Mouse (Mus musculus) intestine, embryonic 16.5 days (tissue): ENCODE data around the gene Arap1. TPM values are rescaled to one million over a fixed set of nuclear protein-coding genes. Genes with fewer than 3 reads are reported as not detected.

Experiments used
- ATAC-seq: fragments of 200-750 bp; cut with Nextera tagmentation; 2 replicates; pipeline ENCODE4 v1.8.0; 2017; ENCODE audit warnings: moderate TSS enrichment, moderate library complexity
- H3K27ac ChIP-seq: fragments of 300-500 bp; sonication (generic); 2 replicates; pipeline ENCODE4 v1.5.1; 2014; ENCODE audit warnings: mild to moderate bottlenecking, low read length
- H3K27me3 ChIP-seq: fragments of 300-500 bp; sonication (generic); replicated peaks from 2 replicates; pipeline ENCODE4 v1.6.1; 2014; ENCODE audit warnings: low read length, control low read depth, mixed read lengths; ENCODE audit not compliant: control insufficient read depth, insufficient read depth
- H3K36me3 ChIP-seq: fragments of 300-500 bp; sonication (generic); 2 replicates; pipeline ENCODE4 v1.6.1; 2014; ENCODE audit warnings: low read length, control low read depth; ENCODE audit not compliant: control insufficient read depth, insufficient read depth
- H3K4me1 ChIP-seq: fragments of 300-500 bp; sonication (generic); 2 replicates; pipeline ENCODE4 v1.6.1; 2014; ENCODE audit warnings: low read length, control low read depth, mixed read lengths; ENCODE audit not compliant: control insufficient read depth, insufficient read depth
- H3K4me2 ChIP-seq: fragments of 300-500 bp; sonication (generic); 2 replicates; pipeline ENCODE4 v1.6.1; 2014; ENCODE audit warnings: low read depth, low read length, control low read depth
- H3K4me3 ChIP-seq: fragments of 300-500 bp; sonication (generic); 2 replicates; pipeline ENCODE4 v1.5.1; 2014; ENCODE audit warnings: mild to moderate bottlenecking, low read length
- H3K9ac ChIP-seq: fragments of 300-500 bp; sonication (generic); 2 replicates; pipeline ENCODE4 v1.6.1; 2014; ENCODE audit warnings: low read depth, low read length
- H3K9me3 ChIP-seq: fragments of 300-500 bp; sonication (generic); 2 replicates; pipeline ENCODE4 v1.6.1; 2016; ENCODE audit warnings: low read length, control low read depth; ENCODE audit not compliant: control insufficient read depth
- WGBS: fragments of 180-500 bp; shearing (Covaris S2); extraction: QIAGEN DNeasy Blood & Tissue Kit; methylation state at CpG from one replicate; pipeline ENCODE4 v1.1.7; 2014; 5-methylcytosine and 5-hydroxymethylcytosine counted together
- polyA plus RNA-seq: library from polyadenylated mRNA; unstranded; fragments of >200 nt; fragmentation: Nextera tagmentation; extraction: Ambion mirVana; gene quantifications from 2 replicates; pipeline ENCODE4 v1.2.1, GENCODE M21; 2015

Arap1 gene
- polyA plus RNA-seq = 60.9 and 61.8 TPM in 2 replicates

- WGBS = under 1% methylated on average over 35 of the region's 35 CpGs
- peak within 1 kb of the TSS; percentile 55; the same call in 1 of the 2 replicates for H3K27ac ChIP-seq
- H3K36me3 ChIP-seq = peaks cover 13% of the 10 kb centered on the region; the same call in 1 of the 2 replicates
- H3K9me3 ChIP-seq = no peaks in the 10 kb centered on the region
- peaks cover 20% of the 10 kb centered on the region for H3K4me1 ChIP-seq
- H3K4me2 ChIP-seq = peak within 1 kb of the TSS; percentile 89
- ATAC-seq = peak; percentile 90
- peak within 1 kb of the TSS; percentile 64 for H3K4me3 ChIP-seq
- no peaks in the 10 kb centered on the region for H3K27me3 ChIP-seq
- peak within 1 kb of the TSS; percentile 72 for H3K9ac ChIP-seq
Observed at GRCm38 (mm10) chr7:101347767-101348270, at the start of gene Arap1. TSS of gene Arap1 (plus strand) at chr7:101348067.

GRCm38 (mm10) chr7:101298375-101298774 is 49.5 kb upstream of the Arap1 start:
- Histone ChIP-seq H3K27ac (no peak overlapping the region), H3K4me1 (peaks cover 32% of the 10 kb centered on the region), H3K9me3 (no peaks in the 10 kb centered on the region), H3K4me3 (no peak overlapping the region), H3K27me3 (no peaks in the 10 kb centered on the region), H3K4me2 (no peak overlapping the region), H3K9ac (no peak overlapping the region), H3K36me3 (no peaks in the 10 kb centered on the region; the same call in 1 of the 2 replicates)
- ATAC-seq = no peak
- 79% methylated on average over 3 of the region's 3 CpGs for WGBS

GRCm38 (mm10) chr7:101301361-101301880 is 46.4 kb upstream of the Arap1 start:
- Histone ChIP-seq H3K27me3 (no peaks in the 10 kb centered on the region), H3K27ac (peak overlapping the region; percentile 55), H3K36me3 (no peaks in the 10 kb centered on the region), H3K4me3 (peak overlapping the region; percentile 77), H3K9me3 (no peaks in the 10 kb centered on the region), H3K4me2 (peak overlapping the region; percentile 75), H3K9ac (peak overlapping the region; percentile 79), H3K4me1 (peaks cover 28% of the 10 kb centered on the region)
- under 1% methylated on average over 30 of the region's 30 CpGs for WGBS
- peak; percentile 44 for ATAC-seq

- Histone ChIP-seq H3K4me1 (peaks cover 22% of the 10 kb centered on the region), H3K36me3 (no peaks in the 10 kb centered on the region), H3K27me3 (no peaks in the 10 kb centered on the region), H3K4me3 (peak within 1 kb of the TSS; percentile 77), H3K27ac (peak within 1 kb of the TSS; percentile 55), H3K4me2 (peak within 1 kb of the TSS; percentile 75), H3K9me3 (no peaks in the 10 kb centered on the region), H3K9ac (peak within 1 kb of the TSS; percentile 79)
- under 1% methylated on average over 38 of the region's 39 CpGs for WGBS
- ATAC-seq = peak; percentile 95
Observed at GRCm38 (mm10) chr7:101301881-101302456, 45.9 kb upstream of the Arap1 start, which contains the start of gene Atg16l2. TSS of gene Atg16l2 (minus strand) at chr7:101302251.

GRCm38 (mm10) chr7:101302691-101303090 is 45.2 kb upstream of the Arap1 start:
- Histone ChIP-seq H3K4me3 (peak overlapping the region; percentile 77), H3K27me3 (no peaks in the 10 kb centered on the region), H3K9me3 (no peaks in the 10 kb centered on the region), H3K4me1 (peaks cover 18% of the 10 kb centered on the region), H3K27ac (peak overlapping the region; percentile 43), H3K9ac (peak overlapping the region; percentile 79; the same call in 1 of the 2 replicates), H3K4me2 (peak overlapping the region; percentile 75), H3K36me3 (no peaks in the 10 kb centered on the region)
- WGBS = 29% methylated on average over 7 of the region's 7 CpGs
- no peak for ATAC-seq

DNA sequence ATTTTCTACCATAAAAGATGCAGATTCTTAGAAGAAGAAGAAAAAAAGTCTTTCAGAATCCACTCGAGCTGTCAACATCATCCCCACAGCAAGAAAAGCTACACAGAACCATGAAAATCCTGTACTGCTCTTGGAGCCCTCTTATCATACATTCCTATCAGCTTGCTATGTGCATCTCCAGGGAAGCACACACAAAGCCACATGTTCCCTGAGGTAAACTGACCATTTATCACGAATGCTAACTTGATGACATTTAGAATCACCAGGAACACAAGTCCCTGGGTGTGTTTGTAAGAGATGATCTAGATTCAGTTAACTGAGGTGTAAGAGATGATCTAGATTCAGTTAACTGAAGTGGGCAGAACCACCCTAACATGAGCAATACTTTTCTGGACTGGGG is 41.0 kb upstream of the Arap1 start:
- Histone ChIP-seq H3K9me3 (no peaks in the 10 kb centered on the region), H3K27ac (no peak overlapping the region), H3K4me1 (peaks cover 6% of the 10 kb centered on the region), H3K4me2 (no peak overlapping the region), H3K4me3 (no peak overlapping the region), H3K9ac (no peak overlapping the region), H3K36me3 (no peaks in the 10 kb centered on the region), H3K27me3 (no peaks in the 10 kb centered on the region)
- WGBS = 39% methylated on average over 2 of the region's 2 CpGs
- no peak for ATAC-seq

- 41% methylated on average over 5 of the region's 5 CpGs for WGBS
- no peak for ATAC-seq
- H3K4me2 ChIP-seq = peak overlapping the region; percentile 47
- peak overlapping the region; percentile 84; the same call in 1 of the 2 replicates for H3K9ac ChIP-seq
- H3K27ac ChIP-seq = peak overlapping the region; percentile 98; the same call in 1 of the 2 replicates
- no peaks in the 10 kb centered on the region for H3K36me3 ChIP-seq
- no peaks in the 10 kb centered on the region for H3K4me1 ChIP-seq
- no peaks in the 10 kb centered on the region for H3K9me3 ChIP-seq
- peak overlapping the region; percentile 69 for H3K4me3 ChIP-seq
- no peaks in the 10 kb centered on the region for H3K27me3 ChIP-seq
Observed at GRCm38 (mm10) chr7:101309985-101310326, 37.9 kb upstream of the Arap1 start.

DNA sequence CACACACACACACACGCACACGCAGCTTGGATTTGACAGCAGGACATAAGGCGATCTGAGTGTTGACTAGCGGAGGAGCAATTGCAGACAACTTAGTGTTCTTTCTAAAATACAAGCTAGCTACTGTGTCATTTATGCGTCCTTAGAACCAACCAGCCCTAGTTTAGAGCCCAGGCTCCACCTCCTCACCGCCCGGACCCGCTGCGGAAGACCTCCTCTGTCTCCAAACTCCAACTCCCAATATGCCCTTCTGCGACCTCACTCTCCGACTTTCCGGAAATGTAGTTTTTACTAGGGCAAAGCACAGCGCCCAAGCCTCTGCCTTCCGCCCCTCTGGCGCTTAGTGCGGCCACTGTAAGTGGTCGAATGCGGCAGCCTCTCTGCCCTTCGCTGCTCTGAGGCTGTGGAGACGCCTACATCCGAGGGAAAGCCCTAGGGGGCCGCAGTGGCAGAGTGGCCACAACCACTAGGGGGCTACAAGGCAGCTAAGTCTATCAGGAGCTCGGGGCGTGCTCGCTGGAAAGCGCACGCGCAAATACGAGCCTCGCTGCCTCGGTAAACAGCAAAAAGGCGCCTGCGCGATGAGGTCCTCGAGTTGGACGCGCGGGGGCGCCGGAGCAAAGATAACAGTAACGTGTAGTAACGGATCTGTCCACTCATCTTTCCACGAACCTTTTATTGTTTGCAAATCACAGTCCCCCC is 37.4 kb upstream of the Arap1 start:
- 1% methylated on average over 43 of the region's 43 CpGs for WGBS
- ATAC-seq = peak; percentile 96
- peak overlapping the region; percentile 98 for H3K27ac ChIP-seq
- H3K36me3 ChIP-seq = no peaks in the 10 kb centered on the region
- no peaks in the 10 kb centered on the region for H3K27me3 ChIP-seq
- peak overlapping the region; percentile 47 for H3K4me2 ChIP-seq
- peaks cover under 1% of the 10 kb centered on the region; the same call in 1 of the 2 replicates for H3K4me1 ChIP-seq
- H3K4me3 ChIP-seq = peak overlapping the region; percentile 69
- no peaks in the 10 kb centered on the region for H3K9me3 ChIP-seq
- peak overlapping the region; percentile 84 for H3K9ac ChIP-seq

DNA sequence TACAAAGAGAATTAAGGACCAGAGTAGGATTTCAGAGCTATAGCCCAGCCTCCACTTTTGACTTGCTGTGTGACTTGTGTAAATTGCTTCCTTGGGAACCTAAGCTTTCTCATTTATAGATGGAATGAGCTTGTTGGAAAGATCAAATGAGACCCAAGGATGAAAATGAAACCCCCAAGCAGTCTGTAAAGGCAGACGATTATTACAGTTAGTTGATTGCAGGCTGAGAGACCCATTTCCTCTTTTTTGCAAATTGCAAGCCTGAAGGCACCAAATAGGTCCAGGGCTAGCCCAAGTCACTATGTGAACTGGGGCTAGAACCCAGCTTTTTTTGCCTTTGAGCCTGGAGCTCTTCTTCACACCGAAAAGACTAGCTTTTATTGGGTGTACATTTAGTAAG is 36.8 kb upstream of the Arap1 start:
- Histone ChIP-seq H3K4me3 (0 out of 2 replicates have a peak overlapping the region, but pooled peaks have one; percentile 69), H3K4me1 (peaks cover 6% of the 10 kb centered on the region), H3K27ac (no peak overlapping the region), H3K4me2 (peak overlapping the region; percentile 47), H3K36me3 (no peaks in the 10 kb centered on the region), H3K27me3 (no peaks in the 10 kb centered on the region), H3K9me3 (no peaks in the 10 kb centered on the region), H3K9ac (peak overlapping the region; percentile 84; the same call in 1 of the 2 replicates)
- ATAC-seq = no peak
- 28% methylated on average over 2 of the region's 2 CpGs for WGBS
